Mouse (Mus musculus): Measurements from ENCODE around the gene Galnt18. TPM values are rescaled to one million over a fixed set of nuclear protein-coding genes. Genes with fewer than 3 reads are reported as not detected.
A peak's percentile ranks its signal among the peaks of the same experiment; 100 is the strongest.

The Galnt18 gene
- polyA plus RNA-seq, 1 experiment from 2014 or later = 7.8 TPM

DNA sequence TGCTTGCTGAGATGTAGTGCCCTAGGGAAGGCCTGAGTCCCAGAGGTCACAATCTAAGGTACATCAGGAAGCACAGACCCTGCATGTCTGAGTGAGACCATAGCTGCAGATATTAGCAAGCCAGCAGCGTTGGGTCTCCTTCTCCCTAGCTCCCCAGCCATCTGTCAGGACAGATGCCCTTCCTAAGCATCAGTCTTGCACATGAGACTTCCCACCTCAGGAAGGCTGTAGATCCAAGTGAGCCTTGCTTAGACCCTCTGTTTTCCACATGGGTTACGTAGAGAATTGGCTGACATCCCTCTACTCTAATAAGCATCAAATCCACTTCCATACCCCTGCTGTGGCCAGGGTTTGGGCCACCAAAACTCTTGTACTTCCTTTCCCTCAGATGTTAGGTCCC lies 76.8 kb downstream of the Galnt18 start:
- H3K9ac ChIP-seq (ENCODE audit: low read depth, low read length) = no peak overlapping the region
- 95% methylated on average over 2 of the region's 2 CpGs for WGBS
- H3K27ac ChIP-seq (ENCODE audit: low read depth, low read length) = no peak overlapping the region
- no peak overlapping the region for H3K4me3 ChIP-seq (ENCODE audit: low read depth, low read length)
- TF ChIP-seq CTCF (IDR thresholded peaks at IDR 0.05; ENCODE audit: low read depth) = no peak
- H3K4me2 ChIP-seq (replicated peaks; ENCODE audit: low read depth) = no peak overlapping the region
- H3K4me1 ChIP-seq (replicated peaks; ENCODE audit: control insufficient read depth, insufficient read depth, low read length) = no peaks in the 10 kb centered on the region
- no peaks in the 10 kb centered on the region for H3K9me3 ChIP-seq (ENCODE audit: control insufficient read depth)
- no peaks in the 10 kb centered on the region for H3K27me3 ChIP-seq (replicated peaks; ENCODE audit: control insufficient read depth, insufficient read depth, low read length)
- no peaks in the 10 kb centered on the region for H3K36me3 ChIP-seq (ENCODE audit: control insufficient read depth, insufficient read depth)
- ATAC-seq = no peak

DNA sequence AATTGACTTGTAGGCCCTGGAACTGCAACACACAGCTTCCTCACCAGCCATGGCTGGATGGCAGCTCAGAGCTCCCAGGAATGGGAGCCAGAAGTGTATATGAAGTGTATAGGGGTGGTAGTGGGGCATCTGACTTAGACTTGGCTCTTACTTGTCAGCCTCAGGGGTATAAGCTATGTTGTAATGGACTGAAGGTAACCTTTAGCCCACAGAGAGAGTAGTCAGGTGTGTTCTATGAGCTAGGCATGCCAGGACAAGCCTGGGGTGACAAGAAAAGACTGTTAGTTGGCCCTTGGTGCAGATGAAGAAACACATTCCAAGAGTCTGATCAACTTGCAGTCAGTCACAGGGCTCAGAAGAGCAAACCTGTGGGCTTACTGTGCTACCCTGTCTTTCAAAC lies 78.0 kb downstream of the Galnt18 start:
- H3K27ac ChIP-seq (ENCODE audit: low read depth, low read length) = no peak overlapping the region
- ATAC-seq = no peak

GRCm38 (mm10) chr7:111699446-111699845 lies 80.3 kb downstream of the Galnt18 start:
- Histone ChIP-seq H3K27me3 (replicated peaks; ENCODE audit: control insufficient read depth, insufficient read depth, low read length) (no peaks in the 10 kb centered on the region), H3K9me3 (ENCODE audit: control insufficient read depth) (no peaks in the 10 kb centered on the region), H3K4me1 (replicated peaks; ENCODE audit: control insufficient read depth, insufficient read depth, low read length) (no peaks in the 10 kb centered on the region), H3K9ac (ENCODE audit: low read depth, low read length) (no peak overlapping the region), H3K36me3 (ENCODE audit: control insufficient read depth, insufficient read depth) (no peaks in the 10 kb centered on the region), H3K4me2 (replicated peaks; ENCODE audit: low read depth) (no peak overlapping the region), H3K27ac (ENCODE audit: low read depth, low read length) (no peak overlapping the region), H3K4me3 (ENCODE audit: low read depth, low read length) (no peak overlapping the region)
- WGBS = 65% methylated on average over 3 of the region's 3 CpGs
- TF ChIP-seq CTCF (IDR thresholded peaks at IDR 0.05; ENCODE audit: low read depth) = no peak
- no peak for ATAC-seq

More for the DNA sequence above, 78.0 kb downstream of the Galnt18 start:
- no peaks in the 10 kb centered on the region for H3K27me3 ChIP-seq (replicated peaks; ENCODE audit: control insufficient read depth, insufficient read depth, low read length)
- H3K4me3 ChIP-seq (ENCODE audit: low read depth, low read length) = no peak overlapping the region
- H3K9ac ChIP-seq (ENCODE audit: low read depth, low read length) = no peak overlapping the region
- no peaks in the 10 kb centered on the region for H3K4me1 ChIP-seq (replicated peaks; ENCODE audit: control insufficient read depth, insufficient read depth, low read length)
- no peaks in the 10 kb centered on the region for H3K9me3 ChIP-seq (ENCODE audit: control insufficient read depth)
- TF ChIP-seq CTCF (IDR thresholded peaks at IDR 0.05; ENCODE audit: low read depth) = no peak
- H3K36me3 ChIP-seq (ENCODE audit: control insufficient read depth, insufficient read depth) = no peaks in the 10 kb centered on the region
- H3K4me2 ChIP-seq (replicated peaks; ENCODE audit: low read depth) = no peak overlapping the region

DNA sequence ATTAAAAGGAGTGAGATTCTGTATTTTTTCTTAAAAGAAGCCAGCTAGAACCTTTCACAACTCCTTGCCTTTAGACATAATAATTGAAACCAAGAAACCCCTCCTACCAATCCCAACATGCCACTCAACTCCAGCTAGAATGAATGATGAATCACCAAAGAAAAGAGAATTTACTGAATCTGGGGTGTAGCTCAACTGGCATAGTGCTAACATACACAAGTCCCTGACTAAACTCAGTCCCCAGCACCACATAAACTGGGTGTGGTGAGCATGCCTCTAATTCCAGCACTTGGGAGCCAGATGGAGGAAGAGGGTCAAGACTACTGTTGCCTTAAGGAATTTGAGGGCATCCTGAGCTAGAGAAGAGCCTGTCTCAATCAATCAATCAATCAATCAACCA lies 83.6 kb downstream of the Galnt18 start:
- Histone ChIP-seq H3K9ac (ENCODE audit: low read depth, low read length) (no peak overlapping the region), H3K4me2 (replicated peaks; ENCODE audit: low read depth) (no peak overlapping the region), H3K9me3 (ENCODE audit: control insufficient read depth) (no peaks in the 10 kb centered on the region), H3K4me3 (ENCODE audit: low read depth, low read length) (no peak overlapping the region), H3K27me3 (replicated peaks; ENCODE audit: control insufficient read depth, insufficient read depth, low read length) (no peaks in the 10 kb centered on the region), H3K36me3 (ENCODE audit: control insufficient read depth, insufficient read depth) (no peaks in the 10 kb centered on the region), H3K27ac (ENCODE audit: low read depth, low read length) (no peak overlapping the region), H3K4me1 (replicated peaks; ENCODE audit: control insufficient read depth, insufficient read depth, low read length) (no peaks in the 10 kb centered on the region)
- TF ChIP-seq CTCF (IDR thresholded peaks at IDR 0.05; ENCODE audit: low read depth) = no peak
- no peak for ATAC-seq

GRCm38 (mm10) chr7:111694312-111694711 lies 85.5 kb downstream of the Galnt18 start:
- no peaks in the 10 kb centered on the region for H3K36me3 ChIP-seq (ENCODE audit: control insufficient read depth, insufficient read depth)
- WGBS = 77% methylated on average over 6 of the region's 6 CpGs
- H3K4me2 ChIP-seq (replicated peaks; ENCODE audit: low read depth) = no peak overlapping the region
- no peak overlapping the region for H3K27ac ChIP-seq (ENCODE audit: low read depth, low read length)
- no peak for ATAC-seq
- H3K27me3 ChIP-seq (replicated peaks; ENCODE audit: control insufficient read depth, insufficient read depth, low read length) = no peaks in the 10 kb centered on the region
- no peaks in the 10 kb centered on the region for H3K4me1 ChIP-seq (replicated peaks; ENCODE audit: control insufficient read depth, insufficient read depth, low read length)
- H3K9ac ChIP-seq (ENCODE audit: low read depth, low read length) = no peak overlapping the region
- H3K9me3 ChIP-seq (ENCODE audit: control insufficient read depth) = no peaks in the 10 kb centered on the region
- no peak for TF ChIP-seq CTCF (IDR thresholded peaks at IDR 0.05; ENCODE audit: low read depth)
- H3K4me3 ChIP-seq (ENCODE audit: low read depth, low read length) = no peak overlapping the region

GRCm38 (mm10) chr7:111692641-111693261 lies 87.0 kb downstream of the Galnt18 start:
- no peak overlapping the region for H3K4me2 ChIP-seq (replicated peaks; ENCODE audit: low read depth)
- no peaks in the 10 kb centered on the region for H3K4me1 ChIP-seq (replicated peaks; ENCODE audit: control insufficient read depth, insufficient read depth, low read length)
- ATAC-seq = no peak
- no peak overlapping the region for H3K4me3 ChIP-seq (ENCODE audit: low read depth, low read length)
- H3K9me3 ChIP-seq (ENCODE audit: control insufficient read depth) = no peaks in the 10 kb centered on the region
- H3K9ac ChIP-seq (ENCODE audit: low read depth, low read length) = no peak overlapping the region
- H3K36me3 ChIP-seq (ENCODE audit: control insufficient read depth, insufficient read depth) = no peaks in the 10 kb centered on the region
- 79% methylated on average over 9 of the region's 9 CpGs for WGBS
- H3K27ac ChIP-seq (ENCODE audit: low read depth, low read length) = no peak overlapping the region
- no peaks in the 10 kb centered on the region for H3K27me3 ChIP-seq (replicated peaks; ENCODE audit: control insufficient read depth, insufficient read depth, low read length)
- TF ChIP-seq CTCF (IDR thresholded peaks at IDR 0.05; ENCODE audit: low read depth) = no peak

GRCm38 (mm10) chr7:111680108-111680507 lies 99.7 kb downstream of the Galnt18 start:
- Histone ChIP-seq H3K36me3 (ENCODE audit: control insufficient read depth, insufficient read depth) (no peaks in the 10 kb centered on the region), H3K9me3 (ENCODE audit: control insufficient read depth) (no peaks in the 10 kb centered on the region), H3K4me1 (replicated peaks; ENCODE audit: control insufficient read depth, insufficient read depth, low read length) (no peaks in the 10 kb centered on the region), H3K4me2 (replicated peaks; ENCODE audit: low read depth) (no peak overlapping the region), H3K27me3 (replicated peaks; ENCODE audit: control insufficient read depth, insufficient read depth, low read length) (no peaks in the 10 kb centered on the region), H3K4me3 (ENCODE audit: low read depth, low read length) (no peak overlapping the region), H3K9ac (ENCODE audit: low read depth, low read length) (no peak overlapping the region), H3K27ac (ENCODE audit: low read depth, low read length) (no peak overlapping the region)
- WGBS = 97% methylated on average over 3 of the region's 3 CpGs
- no peak for ATAC-seq
- peak; percentile 33 for TF ChIP-seq CTCF (IDR thresholded peaks at IDR 0.05; ENCODE audit: low read depth)

Data from intestine, postnatal 0 days (tissue).